25 mouse cellular contexts compared by ENCODE assay signal in the genomic region with DNA sequence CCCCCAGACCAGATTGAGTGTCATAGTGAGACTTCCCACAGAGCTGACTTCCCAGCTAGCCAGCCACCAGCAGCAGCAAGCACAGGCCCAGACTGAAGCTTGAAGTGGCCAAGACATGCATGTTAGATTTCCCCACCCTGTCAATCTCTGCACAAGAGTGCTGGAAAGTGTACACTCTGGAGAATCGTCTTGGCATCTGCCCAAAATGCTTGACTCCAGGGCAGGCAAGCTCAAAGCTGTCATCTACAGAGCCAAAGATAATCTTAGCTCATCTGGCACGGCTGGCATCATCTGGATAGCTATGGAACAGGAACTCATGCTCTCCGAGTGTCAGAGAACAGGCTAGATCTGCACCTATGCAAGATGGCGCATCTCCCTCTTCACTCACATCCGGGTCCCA. TPM values are rescaled to one million over a fixed set of nuclear protein-coding genes. Genes with fewer than 3 reads are reported as not detected.
DNase-seq lines count a peak whose midpoint lies in the region; ATAC-seq lines count a peak whose summit lies in the region.
"Had no signal": no experiment of that assay in that cellular context is flagged by ENCODE, and none has a peak within 500 bp of the region (broad histone marks: within the 10 kb centered on the region; RNA-seq: fewer than 3 reads in every experiment).

No protein-coding gene starts in this region.

- H3K27me3 ChIP-seq in heart, embryonic 14.5 days (ENCODE audit: control insufficient read depth, insufficient read depth, low read length), result no peaks in the 10 kb centered on the region
- H3K27me3 ChIP-seq in midbrain, embryonic 14.5 days (ENCODE audit: control insufficient read depth, insufficient read depth, low read length), result no peaks in the 10 kb centered on the region
- no peaks in the 10 kb centered on the region for H3K27me3 ChIP-seq in midbrain, embryonic 11.5 days (ENCODE audit: control insufficient read depth, insufficient read depth, low read length)
- H3K27me3 ChIP-seq: embryonic facial prominence, embryonic 13.5 days; limb, embryonic 13.5 days; neural tube, embryonic 15.5 days had no signal

- peak overlapping the region in 1 of 2 experiments; percentile 57; a peak in 3 of 4 replicates for H3K27ac ChIP-seq in heart, embryonic 14.5 days (replicated peaks in 1 of 2; ENCODE audit: control insufficient read depth in 1 of 2, insufficient read depth in 1 of 2, low read depth in 2 of 2, low read length in 2 of 2)
- H3K27ac ChIP-seq in midbrain, embryonic 14.5 days (replicated peaks; ENCODE audit: low read depth, low read length), result no peak overlapping the region
- no peak overlapping the region for H3K27ac ChIP-seq in midbrain, embryonic 11.5 days (ENCODE audit: low read depth, low read length)
- H3K27ac ChIP-seq: embryonic facial prominence, embryonic 13.5 days; forebrain, embryonic 10.5 days; limb, embryonic 13.5 days; liver, embryonic 14.5 days; neural tube, embryonic 15.5 days had no signal

- H3K9me3 ChIP-seq in heart, embryonic 14.5 days (ENCODE audit: control insufficient read depth, low read length), result no peaks in the 10 kb centered on the region
- H3K9me3 ChIP-seq in midbrain, embryonic 14.5 days (ENCODE audit: control insufficient read depth, low read length), result no peaks in the 10 kb centered on the region
- no peaks in the 10 kb centered on the region for H3K9me3 ChIP-seq in midbrain, embryonic 11.5 days (ENCODE audit: control insufficient read depth, low read length)
- H3K9me3 ChIP-seq: embryonic facial prominence, embryonic 13.5 days; forebrain, embryonic 10.5 days; limb, embryonic 13.5 days; neural tube, embryonic 15.5 days had no signal

- WGBS in heart, embryonic 14.5 days, result 45% methylated on average over 5 of the region's 5 CpGs
- 87% methylated on average over 5 of the region's 5 CpGs for WGBS in midbrain, embryonic 14.5 days
- WGBS in midbrain, embryonic 11.5 days, result 89% methylated on average over 5 of the region's 5 CpGs

- H3K4me1 ChIP-seq in heart, embryonic 14.5 days (ENCODE audit: control insufficient read depth in 2 of 2, insufficient read depth in 2 of 2, low read length in 2 of 2), result peaks cover 8 to 33% of the 10 kb centered on the region in 2 experiments
- H3K4me1 ChIP-seq in midbrain, embryonic 14.5 days (ENCODE audit: control insufficient read depth, insufficient read depth, low read length), result 0 out of 2 replicates have a peak, but pooled peaks cover 5% of the 10 kb centered on the region
- peaks cover 3% of the 10 kb centered on the region for H3K4me1 ChIP-seq in midbrain, embryonic 11.5 days (ENCODE audit: control insufficient read depth, insufficient read depth, low read length)

- DNase-seq in cerebellum, adult 11-12 months, result peak; percentile 46
- DNase-seq in cerebellum, postnatal 36 days, result no peak
- DNase-seq in heart, postnatal 36 days, result no peak
- DNase-seq in midbrain, embryonic 14.5 days, result peak; percentile 42
- DNase-seq in midbrain, embryonic 11.5 days (ENCODE audit: low spot score, missing footprints), result no peak
- peak; percentile 17 for DNase-seq in skeletal muscle tissue, adult 2 months (ENCODE audit: low read depth, low spot score)
- no peak for DNase-seq in spleen, adult 18-20 months
- DNase-seq: gastrocnemius, postnatal 10 days; kidney, postnatal 4 days; lung, postnatal 14 days; right cerebral cortex, postnatal 4 days; thymus, postnatal 36 days had no signal

- peaks cover 33% of the 10 kb centered on the region for H3K36me3 ChIP-seq in heart, embryonic 14.5 days (ENCODE audit: control insufficient read depth, insufficient read depth, low read length)
- 0 out of 2 replicates have a peak, but pooled peaks cover 7% of the 10 kb centered on the region for H3K36me3 ChIP-seq in midbrain, embryonic 14.5 days (ENCODE audit: control insufficient read depth, insufficient read depth, low read length)
- H3K36me3 ChIP-seq in midbrain, embryonic 11.5 days (ENCODE audit: control insufficient read depth, insufficient read depth, low read length), result no peaks in the 10 kb centered on the region

- no peak overlapping the region for H3K4me2 ChIP-seq in heart, embryonic 14.5 days (ENCODE audit: low read length)
- H3K4me2 ChIP-seq in midbrain, embryonic 14.5 days (ENCODE audit: low read length), result no peak overlapping the region
- H3K4me2 ChIP-seq in midbrain, embryonic 11.5 days, result no peak overlapping the region
- H3K4me2 ChIP-seq: embryonic facial prominence, embryonic 13.5 days; limb, embryonic 13.5 days; neural tube, embryonic 15.5 days had no signal

- no peak overlapping the region for H3K4me3 ChIP-seq in heart, embryonic 14.5 days (ENCODE audit: control insufficient read depth in 1 of 2, insufficient read depth in 1 of 2, low read depth in 1 of 2, low read length in 2 of 2)
- H3K4me3 ChIP-seq in midbrain, embryonic 14.5 days (replicated peaks; ENCODE audit: low read depth, low read length), result no peak overlapping the region
- H3K4me3 ChIP-seq in midbrain, embryonic 11.5 days (ENCODE audit: low read depth, low read length), result no peak overlapping the region
- H3K4me3 ChIP-seq: embryonic facial prominence, embryonic 13.5 days; forebrain, embryonic 10.5 days; limb, embryonic 13.5 days; neural tube, embryonic 15.5 days had no signal

- intact Hi-C loops in heart, postnatal 36 days (cut with DNase I), result no loop called here

- no peak for ATAC-seq in heart, embryonic 14.5 days (ENCODE audit: insufficient number of reproducible peaks, insufficient read depth, low FRiP score, low read depth)
- ATAC-seq in midbrain, embryonic 14.5 days (ENCODE audit: low FRiP score, low TSS enrichment), result no peak
- ATAC-seq in midbrain, embryonic 11.5 days (ENCODE audit: low FRiP score), result no peak

- peak overlapping the region; percentile 21; the same call in 1 of the 2 replicates for H3K9ac ChIP-seq in heart, embryonic 14.5 days (ENCODE audit: low read length)
- H3K9ac ChIP-seq in midbrain, embryonic 14.5 days (replicated peaks; ENCODE audit: low read length), result no peak overlapping the region
- no peak overlapping the region for H3K9ac ChIP-seq in midbrain, embryonic 11.5 days (ENCODE audit: low read length)
- H3K9ac ChIP-seq: embryonic facial prominence, embryonic 13.5 days; limb, embryonic 13.5 days; liver, embryonic 14.5 days; neural tube, embryonic 15.5 days had no signal

RNA-seq across cellular contexts. Expression of a gene that starts 4.8 kb away (rescaled TPM):
- 8.4 and 9.6 TPM in 2 replicates for polyA plus RNA-seq in heart, embryonic 14.5 days (2014; fragmentation: Nextera tagmentation; extraction: Ambion mirVana)
- total RNA-seq in heart, postnatal 36 days (2021), result 1 to 10 TPM; 3.2 to 4.4 TPM
- 11.3 and 11.5 TPM in 2 replicates for polyA plus RNA-seq in midbrain, embryonic 14.5 days (2014; fragmentation: Nextera tagmentation; extraction: Ambion mirVana)
- polyA plus RNA-seq in midbrain, embryonic 11.5 days (2014; fragmentation: Nextera tagmentation; extraction: Ambion mirVana), result 12.2 and 12.5 TPM in 2 replicates

RNA-seq across cellular contexts. Expression of a gene that starts 12.7 kb away (rescaled TPM):
- polyA plus RNA-seq in heart, embryonic 14.5 days (2014; fragmentation: Nextera tagmentation; extraction: Ambion mirVana), result not detected in 2 replicates
- total RNA-seq in heart, postnatal 36 days (2021), result not detected
- polyA plus RNA-seq in midbrain, embryonic 14.5 days (2014; fragmentation: Nextera tagmentation; extraction: Ambion mirVana), result not detected in 2 replicates
- not detected in 2 replicates for polyA plus RNA-seq in midbrain, embryonic 11.5 days (2014; fragmentation: Nextera tagmentation; extraction: Ambion mirVana)
- total RNA-seq: gastrocnemius, postnatal 10 days; hematopoietic stem cell, adult 5-6 weeks; layer of hippocampus, postnatal 14 days; left cerebral cortex, postnatal 10 days had no signal
- polyA plus RNA-seq: cortical plate, adult 2 months; embryonic facial prominence, embryonic 13.5 days; forebrain, embryonic 10.5 days; frontal cortex, adult 2 months; intestine, embryonic 14.5 days; kidney, embryonic 14.5 days; limb, embryonic 13.5 days; liver, embryonic 14.5 days; neural tube, embryonic 15.5 days had no signal

RNA-seq across cellular contexts. Expression of a gene that starts 43.0 kb away (rescaled TPM):
- polyA plus RNA-seq in heart, embryonic 14.5 days (2014; fragmentation: Nextera tagmentation; extraction: Ambion mirVana), result 10.7 and 11.0 TPM in 2 replicates
- 10 to 100 TPM; 14.0 to 17.0 TPM for total RNA-seq in heart, postnatal 36 days (2021)
- polyA plus RNA-seq in midbrain, embryonic 14.5 days (2014; fragmentation: Nextera tagmentation; extraction: Ambion mirVana), result 32.0 and 34.0 TPM in 2 replicates
- 21.7 and 22.7 TPM in 2 replicates for polyA plus RNA-seq in midbrain, embryonic 11.5 days (2014; fragmentation: Nextera tagmentation; extraction: Ambion mirVana)

Comparison
In these comparisons a context has a peak if more than half of its experiments do, and no peak if none do; other contexts are left out.
1. DNase-seq: peak in cerebellum, adult 11-12 months (single experiment), midbrain, embryonic 14.5 days (single experiment) and skeletal muscle tissue, adult 2 months (single experiment); none in cerebellum, postnatal 36 days (0 of 2), heart, postnatal 36 days (0 of 2), midbrain, embryonic 11.5 days (single experiment) and spleen, adult 18-20 months (0 of 2).